Mouse (Mus musculus) midbrain, embryonic 10.5 days (tissue): ENCODE data around the gene Zbp1. TPM values are rescaled to one million over a fixed set of nuclear protein-coding genes. Genes with fewer than 3 reads are reported as not detected.

Experiments used
- DNase-seq: peaks from one replicate; pipeline ENCODE4 v3.0.0-alpha.2; 2017; ENCODE audit warnings: low spot score
- H3K27ac ChIP-seq: fragments of 300-500 bp; sonication (generic); replicated peaks from 2 replicates; pipeline ENCODE4 v1.5.1; 2016; ENCODE audit warnings: mild to moderate bottlenecking
- H3K27me3 ChIP-seq: fragments of 300-500 bp; sonication (generic); 2 replicates; pipeline ENCODE4 v1.6.1; 2016; ENCODE audit warnings: low read depth, mild to moderate bottlenecking; ENCODE audit not compliant: poor library complexity, severe bottlenecking
- H3K36me3 ChIP-seq: fragments of 300-500 bp; sonication (generic); 2 replicates; pipeline ENCODE4 v1.6.1; 2016; ENCODE audit warnings: mild to moderate bottlenecking, moderate library complexity
- H3K4me1 ChIP-seq: fragments of 300-500 bp; sonication (generic); 2 replicates; pipeline ENCODE4 v1.6.1; 2016
- H3K4me3 ChIP-seq: fragments of 300-500 bp; sonication (generic); 2 replicates; pipeline ENCODE4 v1.5.1; 2016; ENCODE audit warnings: mild to moderate bottlenecking, moderate library complexity
- H3K9me3 ChIP-seq: fragments of 300-500 bp; sonication (generic); replicated peaks from 2 replicates; pipeline ENCODE4 v1.6.1; 2016; ENCODE audit warnings: mild to moderate bottlenecking
- WGBS: fragments of 180-500 bp; shearing (Covaris S2); methylation state at CpG from one replicate; pipeline ENCODE4 v1.1.7; 2016; 5-methylcytosine and 5-hydroxymethylcytosine counted together
- polyA plus RNA-seq: library from polyadenylated mRNA; unstranded; fragments of >200 nt; fragmentation: Nextera tagmentation; extraction: Ambion mirVana; gene quantifications from 2 replicates; pipeline ENCODE4 v1.2.1, GENCODE M21; 2016

The Zbp1 gene
- polyA plus RNA-seq, 1 experiment from 2014 or later, result 0.28 TPM

- Histone ChIP-seq H3K4me1 (no peaks in the 10 kb centered on the region), H3K4me3 (no peak overlapping the region), H3K36me3 (no peaks in the 10 kb centered on the region), H3K27ac (no peak overlapping the region), H3K27me3 (0 out of 2 replicates have a peak, but pooled peaks cover 4% of the 10 kb centered on the region), H3K9me3 (peaks cover 1% of the 10 kb centered on the region; the same call in 1 of the 2 replicates)
- 84% methylated on average over 11 of the region's 11 CpGs for WGBS
- DNase-seq, result peak; percentile 9
Observed at GRCm38 (mm10) chr2:173180721-173181388, 37.9 kb downstream of the Zbp1 start.

- Histone ChIP-seq H3K27me3 (0 out of 2 replicates have a peak, but pooled peaks cover 4% of the 10 kb centered on the region), H3K27ac (0 out of 2 replicates have a peak overlapping the region, but pooled peaks have one; percentile 38), H3K9me3 (peaks cover 7% of the 10 kb centered on the region), H3K36me3 (no peaks in the 10 kb centered on the region), H3K4me3 (no peak overlapping the region), H3K4me1 (no peaks in the 10 kb centered on the region)
- peak; percentile 10 for DNase-seq
- 82% methylated on average over 4 of the region's 4 CpGs for WGBS
Observed at GRCm38 (mm10) chr2:173180026-173180425, 38.7 kb downstream of the Zbp1 start.

GRCm38 (mm10) chr2:173179046-173179445, 39.7 kb downstream of the Zbp1 start:
- peaks cover 9% of the 10 kb centered on the region for H3K4me1 ChIP-seq
- 93% methylated on average over 7 of the region's 7 CpGs for WGBS
- no peak overlapping the region for H3K27ac ChIP-seq
- H3K36me3 ChIP-seq, result no peaks in the 10 kb centered on the region
- peak; percentile 9 for DNase-seq
- peaks cover 7% of the 10 kb centered on the region for H3K9me3 ChIP-seq
- H3K27me3 ChIP-seq, result 0 out of 2 replicates have a peak, but pooled peaks cover 4% of the 10 kb centered on the region
- no peak overlapping the region for H3K4me3 ChIP-seq

DNA sequence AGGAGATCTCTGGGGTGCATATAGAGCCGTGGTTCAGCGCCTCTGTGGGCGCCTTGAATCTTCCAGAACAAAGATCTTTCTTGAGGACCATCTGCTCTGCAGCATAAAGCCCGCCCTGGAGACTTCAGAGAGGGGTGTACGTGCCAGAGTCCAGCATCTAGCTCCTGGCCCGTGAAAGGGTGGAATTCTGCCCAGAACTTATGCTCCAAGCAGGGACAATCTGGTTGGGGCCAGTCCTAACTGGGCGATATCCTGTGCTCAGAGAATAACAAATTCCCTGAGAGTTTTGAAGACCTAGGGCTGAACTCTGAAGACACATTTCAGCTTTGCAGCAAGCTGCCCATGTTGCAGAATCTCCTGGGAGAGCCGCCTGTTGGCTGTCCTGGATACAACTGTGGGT, 40.8 kb downstream of the Zbp1 start:
- peaks cover 5% of the 10 kb centered on the region; the same call in 1 of the 2 replicates for H3K27me3 ChIP-seq
- peak; percentile 9 for DNase-seq
- H3K4me1 ChIP-seq, result peaks cover 20% of the 10 kb centered on the region
- WGBS, result 88% methylated on average over 8 of the region's 8 CpGs
- no peak overlapping the region for H3K27ac ChIP-seq
- H3K4me3 ChIP-seq, result no peak overlapping the region
- no peaks in the 10 kb centered on the region for H3K36me3 ChIP-seq
- H3K9me3 ChIP-seq, result peaks cover 7% of the 10 kb centered on the region

DNA sequence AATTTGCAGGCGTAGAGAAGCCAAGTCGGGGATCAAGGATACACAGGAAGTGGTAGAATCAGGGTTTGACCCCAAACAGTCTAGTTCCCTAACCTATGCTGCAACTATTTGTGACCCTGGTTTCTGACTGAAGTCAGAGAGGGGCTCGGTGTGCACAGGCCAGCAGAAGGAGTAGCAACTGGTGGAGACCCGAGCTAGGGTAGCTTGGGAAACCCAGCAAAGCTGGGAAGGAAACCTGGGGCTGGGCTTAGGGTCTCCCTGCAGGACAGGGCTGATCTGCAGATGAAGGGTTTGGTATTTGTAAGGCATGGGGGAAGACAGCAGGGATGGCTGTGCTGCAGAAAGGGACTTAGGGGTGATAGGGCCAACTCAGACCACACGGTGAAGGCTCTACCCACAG, 41.2 kb downstream of the Zbp1 start:
- 87% methylated on average over 5 of the region's 5 CpGs for WGBS
- no peaks in the 10 kb centered on the region for H3K36me3 ChIP-seq
- H3K4me1 ChIP-seq, result peaks cover 25% of the 10 kb centered on the region
- H3K27ac ChIP-seq, result no peak overlapping the region
- no peak overlapping the region for H3K4me3 ChIP-seq
- no peak for DNase-seq
- H3K27me3 ChIP-seq, result peaks cover 10% of the 10 kb centered on the region
- H3K9me3 ChIP-seq, result peaks cover 7% of the 10 kb centered on the region

- DNase-seq, result peak; percentile 9
- H3K9me3 ChIP-seq, result peaks cover 7% of the 10 kb centered on the region
- no peaks in the 10 kb centered on the region for H3K36me3 ChIP-seq
- no peak overlapping the region for H3K27ac ChIP-seq
- peaks cover 23% of the 10 kb centered on the region for H3K27me3 ChIP-seq
- H3K4me3 ChIP-seq, result no peak overlapping the region
- 93% methylated on average over 5 of the region's 5 CpGs for WGBS
- peaks cover 43% of the 10 kb centered on the region for H3K4me1 ChIP-seq
Observed at GRCm38 (mm10) chr2:173175703-173176102, 43.0 kb downstream of the Zbp1 start.

- Histone ChIP-seq H3K27me3 (peaks cover 32% of the 10 kb centered on the region), H3K36me3 (no peaks in the 10 kb centered on the region), H3K27ac (peak overlapping the region; percentile 93), H3K4me1 (peaks cover 44% of the 10 kb centered on the region), H3K4me3 (peak overlapping the region; percentile 49), H3K9me3 (peaks cover 7% of the 10 kb centered on the region)
- 60% methylated on average over 1 of the region's 1 CpGs for WGBS
- DNase-seq, result no peak
Observed at GRCm38 (mm10) chr2:173174569-173174968, 44.2 kb downstream of the Zbp1 start.

DNA sequence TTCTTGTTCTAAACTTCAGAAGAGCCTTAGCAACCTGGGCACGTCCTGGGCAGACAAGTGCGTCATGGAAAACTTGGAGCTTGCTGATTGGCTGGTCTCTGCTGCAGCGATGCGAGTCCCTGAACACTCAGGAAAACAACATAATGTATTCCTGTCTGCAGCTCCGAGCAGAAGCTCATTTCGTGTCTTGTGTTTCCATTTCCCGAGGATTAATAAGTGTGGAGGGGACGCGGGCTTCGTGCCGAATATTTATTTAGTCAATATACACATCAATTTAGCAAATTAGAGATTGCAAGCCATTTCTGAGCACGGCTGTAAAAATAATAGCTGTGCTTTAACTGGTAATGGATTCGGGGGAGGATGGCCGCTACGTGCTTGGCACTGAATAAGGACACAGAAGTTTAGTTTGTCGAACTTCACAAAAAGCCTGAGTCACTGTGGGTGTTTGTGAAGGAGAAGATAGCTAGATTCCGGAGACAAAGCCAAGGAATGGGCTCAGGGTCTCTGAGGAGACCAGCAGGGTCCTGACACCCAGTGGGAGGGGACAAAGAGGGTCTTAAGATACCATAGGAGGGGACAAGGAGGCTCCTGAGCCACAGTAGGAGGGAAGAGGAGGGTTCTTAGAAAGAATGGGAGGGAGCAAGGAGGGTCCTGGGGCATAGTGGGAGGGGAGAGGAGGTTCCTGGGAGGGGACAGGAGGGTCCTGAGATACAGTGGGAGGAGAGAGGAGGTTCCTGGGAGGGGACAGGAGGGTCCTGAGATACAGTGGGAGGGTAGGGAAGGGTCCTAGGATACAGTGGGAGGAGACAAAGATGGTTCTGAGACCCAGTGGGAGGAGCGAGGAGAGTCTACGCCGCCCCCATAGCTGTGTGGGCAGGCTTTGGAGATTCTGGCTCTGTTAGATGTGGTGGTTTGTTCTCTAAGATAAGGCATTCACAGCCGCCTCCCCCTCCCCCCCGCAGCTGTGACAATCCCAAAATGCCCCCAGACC, 44.9 kb downstream of the Zbp1 start:
- Histone ChIP-seq H3K36me3 (no peaks in the 10 kb centered on the region), H3K9me3 (peaks cover 7% of the 10 kb centered on the region), H3K27me3 (peaks cover 38% of the 10 kb centered on the region), H3K27ac (peak overlapping the region; percentile 93), H3K4me3 (peak overlapping the region; percentile 49), H3K4me1 (peaks cover 46% of the 10 kb centered on the region)
- WGBS, result 2% methylated on average over 22 of the region's 22 CpGs
- peak; percentile 81 for DNase-seq

- Histone ChIP-seq H3K27me3 (peaks cover 40% of the 10 kb centered on the region), H3K27ac (peak overlapping the region; percentile 93), H3K36me3 (no peaks in the 10 kb centered on the region), H3K9me3 (peaks cover 7% of the 10 kb centered on the region), H3K4me1 (peaks cover 48% of the 10 kb centered on the region), H3K4me3 (peak overlapping the region; percentile 49)
- 18% methylated on average over 2 of the region's 2 CpGs for WGBS
- peak; percentile 86 for DNase-seq
Observed at GRCm38 (mm10) chr2:173173008-173173407, 45.7 kb downstream of the Zbp1 start.

GRCm38 (mm10) chr2:173172386-173172785, 46.3 kb downstream of the Zbp1 start:
- 100% methylated on average over 1 of the region's 1 CpGs for WGBS
- no peak for DNase-seq
- peaks cover 48% of the 10 kb centered on the region for H3K4me1 ChIP-seq
- H3K4me3 ChIP-seq, result 0 out of 2 replicates have a peak overlapping the region, but pooled peaks have one; percentile 49
- peak overlapping the region; percentile 93 for H3K27ac ChIP-seq
- peaks cover 40% of the 10 kb centered on the region for H3K27me3 ChIP-seq
- no peaks in the 10 kb centered on the region for H3K36me3 ChIP-seq
- peaks cover 7% of the 10 kb centered on the region for H3K9me3 ChIP-seq

GRCm38 (mm10) chr2:173171956-173172355, 46.8 kb downstream of the Zbp1 start:
- Histone ChIP-seq H3K36me3 (no peaks in the 10 kb centered on the region), H3K27me3 (peaks cover 40% of the 10 kb centered on the region), H3K4me3 (peak overlapping the region; percentile 44), H3K4me1 (peaks cover 48% of the 10 kb centered on the region), H3K27ac (peak overlapping the region; percentile 93), H3K9me3 (peaks cover 7% of the 10 kb centered on the region)
- 82% methylated on average over 5 of the region's 5 CpGs for WGBS
- no peak for DNase-seq

DNA sequence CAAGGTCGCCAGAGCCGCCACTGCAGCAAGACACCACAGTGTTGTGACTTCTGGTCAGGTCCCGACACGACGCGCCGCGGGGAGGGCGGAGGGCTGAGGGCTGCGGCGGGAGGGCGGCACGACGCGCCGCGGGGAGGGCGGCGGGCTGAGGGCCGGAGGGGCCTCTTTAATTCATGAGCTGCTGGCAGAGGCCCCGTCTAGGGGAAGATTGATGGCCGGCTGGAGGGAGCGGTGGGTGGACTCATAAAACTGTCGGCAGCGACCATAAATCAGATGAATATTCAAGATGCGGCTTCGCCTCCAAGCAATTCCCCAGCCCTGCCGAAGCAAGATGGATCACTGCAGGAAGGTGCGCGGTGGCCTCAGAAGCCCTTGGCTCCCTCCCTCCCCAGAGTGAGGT, 47.3 kb downstream of the Zbp1 start:
- H3K36me3 ChIP-seq, result no peaks in the 10 kb centered on the region
- 4% methylated on average over 30 of the region's 30 CpGs for WGBS
- peak overlapping the region; percentile 44 for H3K4me3 ChIP-seq
- peaks cover 7% of the 10 kb centered on the region for H3K9me3 ChIP-seq
- H3K27me3 ChIP-seq, result peaks cover 41% of the 10 kb centered on the region
- peak; percentile 47 for DNase-seq
- H3K4me1 ChIP-seq, result peaks cover 48% of the 10 kb centered on the region
- H3K27ac ChIP-seq, result peak overlapping the region; percentile 93
